Mouse (Mus musculus): ENCODE measurements around the gene Higd1c.

DNA sequence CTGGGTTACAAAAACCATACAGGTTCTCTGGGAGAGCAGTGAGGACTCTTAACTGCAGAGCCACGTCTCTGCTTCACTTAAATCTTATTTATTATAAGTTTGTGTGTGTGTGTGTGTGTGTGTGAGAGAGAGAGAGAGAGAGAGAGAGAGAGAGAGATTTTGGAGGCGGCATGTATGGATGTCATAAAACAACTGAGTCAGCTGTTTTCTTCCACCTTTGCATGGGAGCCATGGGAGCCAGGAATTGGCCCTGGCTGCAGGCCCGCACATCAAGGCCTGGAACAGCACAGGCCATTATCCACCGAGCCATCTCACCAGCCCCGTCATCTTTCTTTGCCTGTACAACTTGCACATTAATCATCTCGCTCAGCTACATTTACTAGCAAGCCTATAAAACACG is 2.8 kb downstream of the Higd1c start:
- TF ChIP-seq CTCF (IDR thresholded peaks at IDR 0.05; ENCODE audit: extremely low read depth, insufficient read depth, insufficient read length, insufficient replicate concordance) (no peak), POLR2A (IDR thresholded peaks at IDR 0.05; ENCODE audit: low read depth, low read length) (no peak)

Measured in spleen, adult 2 months (tissue).